Mouse (Mus musculus) stomach, embryonic 14.5 days (tissue): ENCODE data around the gene Gm21970. TPM values are rescaled to one million over a fixed set of nuclear protein-coding genes. Genes with fewer than 3 reads are reported as not detected.

ENCODE experiments used
- ATAC-seq: fragments of 200-750 bp; cut with Nextera tagmentation; 2 replicates; pipeline ENCODE4 v1.8.0; 2017; ENCODE audit warnings: low read depth, moderate TSS enrichment; ENCODE audit not compliant: insufficient number of reproducible peaks, insufficient read depth, low FRiP score
- H3K27ac ChIP-seq: fragments of 300-500 bp; sonication (generic); 2 replicates; pipeline ENCODE4 v1.5.1; 2014; ENCODE audit warnings: mild to moderate bottlenecking, low read length, moderate library complexity, mixed read lengths
- H3K27me3 ChIP-seq: fragments of 300-500 bp; sonication (generic); 2 replicates; pipeline ENCODE4 v1.6.1; 2014; ENCODE audit warnings: low read length, control low read depth, mixed read lengths; ENCODE audit not compliant: control insufficient read depth, insufficient read depth
- H3K36me3 ChIP-seq: fragments of 300-500 bp; sonication (generic); 2 replicates; pipeline ENCODE4 v1.6.1; 2014; ENCODE audit warnings: mild to moderate bottlenecking, control low read depth, low read length, moderate library complexity, mixed read lengths; ENCODE audit not compliant: control insufficient read depth, insufficient read depth
- H3K4me1 ChIP-seq: fragments of 300-500 bp; sonication (generic); 2 replicates; pipeline ENCODE4 v1.6.1; 2014; ENCODE audit warnings: low read length, control low read depth, mixed read lengths; ENCODE audit not compliant: control insufficient read depth, insufficient read depth
- H3K4me2 ChIP-seq: fragments of 300-500 bp; sonication (generic); replicated peaks from 2 replicates; pipeline ENCODE4 v1.6.1; 2014; ENCODE audit warnings: low read depth, low read length, control low read depth
- H3K4me3 ChIP-seq: fragments of 300-500 bp; sonication (generic); 2 replicates; pipeline ENCODE4 v1.5.1; 2014; ENCODE audit warnings: low read depth, low read length, control low read depth
- H3K9ac ChIP-seq: fragments of 300-500 bp; sonication (generic); replicated peaks from 2 replicates; pipeline ENCODE4 v1.6.1; 2014; ENCODE audit warnings: low read depth, mild to moderate bottlenecking, control low read depth, low read length, moderate library complexity, mixed read lengths
- H3K9me3 ChIP-seq: fragments of 300-500 bp; sonication (generic); 2 replicates; pipeline ENCODE4 v1.6.1; 2016; ENCODE audit warnings: low read depth, low read length, control low read depth; ENCODE audit not compliant: control insufficient read depth
- WGBS: fragments of 180-500 bp; shearing (Covaris S2); extraction: QIAGEN DNeasy Blood & Tissue Kit; methylation state at CpG from one replicate; pipeline ENCODE4 v1.1.7; 2014; 5-methylcytosine and 5-hydroxymethylcytosine counted together
- polyA plus RNA-seq: library from polyadenylated mRNA; unstranded; fragments of >200 nt; fragmentation: Nextera tagmentation; extraction: Ambion mirVana; gene quantifications from 2 replicates; pipeline ENCODE4 v1.2.1, GENCODE M21; 2014

The Gm21970 gene
- polyA plus RNA-seq, 1 experiment from 2014 or later, result not detected

GRCm38 (mm10) chr16:91444847-91445246 is 53.3 kb downstream of the Gm21970 start:
- no peaks in the 10 kb centered on the region for H3K4me1 ChIP-seq
- H3K4me2 ChIP-seq, result no peak overlapping the region
- no peak for ATAC-seq
- no peak overlapping the region for H3K9ac ChIP-seq
- H3K4me3 ChIP-seq, result no peak overlapping the region
- H3K36me3 ChIP-seq, result no peaks in the 10 kb centered on the region
- WGBS, result 83% methylated on average over 4 of the region's 4 CpGs
- H3K9me3 ChIP-seq, result no peaks in the 10 kb centered on the region
- H3K27me3 ChIP-seq, result no peaks in the 10 kb centered on the region
- H3K27ac ChIP-seq, result no peak overlapping the region

GRCm38 (mm10) chr16:91445566-91445965 is 54.0 kb downstream of the Gm21970 start:
- Histone ChIP-seq H3K27ac (no peak overlapping the region), H3K4me2 (no peak overlapping the region), H3K4me3 (no peak overlapping the region), H3K27me3 (no peaks in the 10 kb centered on the region), H3K4me1 (no peaks in the 10 kb centered on the region), H3K9ac (no peak overlapping the region), H3K36me3 (no peaks in the 10 kb centered on the region), H3K9me3 (no peaks in the 10 kb centered on the region)
- ATAC-seq, result no peak
- WGBS, result 81% methylated on average over 5 of the region's 5 CpGs

DNA sequence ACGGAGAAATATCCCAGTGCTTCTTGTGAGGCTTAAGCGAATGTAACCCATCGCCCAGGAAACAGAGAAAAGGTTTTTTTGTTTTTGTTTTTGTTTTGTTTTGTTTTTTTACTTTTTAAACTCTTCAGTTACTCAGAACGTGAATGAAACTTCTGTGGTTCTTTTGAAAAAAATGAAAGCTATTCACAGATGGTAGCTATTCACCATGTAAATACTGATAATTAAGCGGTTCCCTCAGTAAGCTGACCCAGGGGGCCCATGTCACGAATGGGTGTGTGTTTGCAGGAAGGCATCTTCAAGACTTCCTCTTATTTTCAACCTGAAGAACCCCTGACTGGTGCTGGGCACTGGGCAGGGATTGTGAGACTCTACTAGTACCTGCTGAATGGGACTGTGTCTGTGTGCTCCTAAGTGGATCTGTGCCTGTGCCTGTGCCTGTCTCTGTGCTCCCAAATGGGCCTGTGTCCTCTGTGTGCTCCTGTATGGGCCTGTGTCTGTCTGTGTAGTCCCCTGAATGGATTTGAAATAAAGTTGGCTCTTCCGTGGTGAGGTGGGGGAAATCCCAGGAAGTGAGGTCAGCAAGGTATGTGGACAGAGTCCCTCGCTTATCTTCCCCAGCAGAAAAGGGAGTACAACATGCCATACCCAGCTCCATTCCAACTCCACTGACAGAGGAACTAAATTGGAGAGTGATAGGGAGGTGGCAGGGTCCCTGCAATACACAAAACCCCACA is 55.4 kb downstream of the Gm21970 start:
- no peak for ATAC-seq
- 76% methylated on average over 8 of the region's 8 CpGs for WGBS
- H3K4me2 ChIP-seq, result no peak overlapping the region
- H3K27ac ChIP-seq, result no peak overlapping the region
- no peaks in the 10 kb centered on the region for H3K27me3 ChIP-seq
- no peaks in the 10 kb centered on the region for H3K9me3 ChIP-seq
- H3K4me3 ChIP-seq, result no peak overlapping the region
- no peaks in the 10 kb centered on the region for H3K36me3 ChIP-seq
- H3K4me1 ChIP-seq, result no peaks in the 10 kb centered on the region
- no peak overlapping the region for H3K9ac ChIP-seq

- H3K4me1 ChIP-seq, result no peaks in the 10 kb centered on the region
- H3K27me3 ChIP-seq, result no peaks in the 10 kb centered on the region
- no peak overlapping the region for H3K9ac ChIP-seq
- no peaks in the 10 kb centered on the region for H3K9me3 ChIP-seq
- H3K4me2 ChIP-seq, result no peak overlapping the region
- H3K36me3 ChIP-seq, result no peaks in the 10 kb centered on the region
- no peak overlapping the region for H3K4me3 ChIP-seq
- H3K27ac ChIP-seq, result no peak overlapping the region
- ATAC-seq, result no peak
- WGBS, result 81% methylated on average over 6 of the region's 6 CpGs
Observed at GRCm38 (mm10) chr16:91447512-91447900, 56.0 kb downstream of the Gm21970 start.

DNA sequence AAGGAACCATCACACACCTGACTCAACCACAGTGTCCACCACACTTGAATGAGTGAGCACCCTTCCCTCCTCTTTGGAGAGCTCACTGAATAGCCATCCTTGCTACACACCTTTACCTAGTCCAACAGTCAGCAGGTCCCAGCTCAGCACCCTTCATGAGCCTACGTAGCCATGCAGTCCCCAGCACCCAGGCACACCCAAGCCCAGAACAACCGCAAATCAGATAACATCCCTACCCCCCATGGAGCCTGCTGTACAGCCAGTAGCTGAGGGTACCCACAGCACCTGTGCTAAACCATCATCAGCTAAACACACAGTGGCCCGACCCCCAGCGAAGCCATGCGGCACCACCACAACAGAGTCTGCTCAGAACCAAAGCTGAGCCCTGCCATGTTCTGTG is 56.6 kb downstream of the Gm21970 start:
- peak; percentile 37; the same call in 1 of the 2 replicates for ATAC-seq
- Histone ChIP-seq H3K27me3 (no peaks in the 10 kb centered on the region), H3K27ac (no peak overlapping the region), H3K9me3 (no peaks in the 10 kb centered on the region), H3K9ac (no peak overlapping the region), H3K4me3 (no peak overlapping the region), H3K36me3 (no peaks in the 10 kb centered on the region), H3K4me2 (no peak overlapping the region), H3K4me1 (no peaks in the 10 kb centered on the region)
- WGBS, result 98% methylated on average over 5 of the region's 5 CpGs

DNA sequence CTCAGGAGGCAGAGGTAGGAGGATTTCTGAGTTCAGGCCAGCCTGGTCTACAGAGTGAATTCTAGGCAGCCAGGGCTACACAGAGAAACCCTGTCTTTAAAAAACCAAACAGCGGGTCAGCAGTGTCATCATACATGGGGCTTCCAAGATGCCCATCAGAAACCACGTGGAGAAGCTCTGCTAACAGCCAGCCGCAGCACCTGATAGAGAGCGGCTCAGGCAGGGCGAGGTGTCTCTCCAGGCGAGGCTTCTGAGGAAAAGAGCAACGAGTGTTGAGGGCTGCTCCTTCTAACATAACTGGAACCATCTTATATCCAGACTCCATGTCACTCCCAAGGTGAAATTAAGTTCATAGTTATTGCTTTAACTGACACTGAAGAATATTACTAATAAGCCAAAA is 57.4 kb downstream of the Gm21970 start:
- WGBS, result 72% methylated on average over 7 of the region's 7 CpGs

DNA sequence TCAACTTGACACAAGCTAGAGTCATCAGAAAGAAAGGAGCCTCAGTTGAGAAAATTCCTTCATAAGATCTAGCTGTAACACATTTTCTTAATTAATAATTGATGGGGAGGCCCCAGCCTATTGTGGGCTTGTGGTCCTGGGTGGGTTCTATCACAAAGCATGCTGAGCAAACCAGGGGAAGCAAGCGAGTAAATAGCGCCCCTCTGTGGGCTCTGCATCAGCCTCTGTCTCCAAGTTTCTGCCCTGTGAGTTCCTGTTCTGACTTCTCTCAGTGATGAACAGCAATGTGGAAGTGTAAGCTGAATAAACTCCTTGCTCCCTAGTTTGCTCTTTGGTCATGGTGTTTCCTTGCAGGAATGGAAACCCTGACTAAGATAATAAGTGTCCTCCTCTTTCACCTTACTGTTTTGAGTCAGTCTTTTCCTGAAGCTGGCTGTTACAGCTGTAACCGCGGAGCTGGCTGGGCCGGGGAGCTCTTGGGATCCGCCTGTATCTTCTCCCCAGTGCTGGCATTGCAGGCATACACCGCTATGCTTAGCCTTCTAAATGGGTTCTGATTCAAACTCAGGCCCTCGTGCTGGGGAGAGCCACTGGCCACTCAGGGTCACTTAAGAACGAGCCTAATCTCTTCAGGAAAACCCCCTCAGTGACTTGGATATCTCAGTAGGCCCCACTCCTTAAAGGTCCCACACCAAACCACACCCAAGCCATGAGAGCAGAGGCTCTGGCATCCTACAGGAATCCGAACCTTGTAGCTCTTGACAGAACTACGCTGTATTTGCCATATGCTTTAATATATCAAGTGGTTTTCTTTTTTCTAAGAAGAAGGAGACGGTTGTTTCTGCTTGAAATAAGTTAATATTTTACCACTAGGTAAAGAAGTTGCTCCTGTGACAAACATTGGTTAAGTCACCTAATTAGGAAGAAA is 58.9 kb downstream of the Gm21970 start:
- Histone ChIP-seq H3K4me2 (no peak overlapping the region), H3K36me3 (no peaks in the 10 kb centered on the region), H3K4me1 (no peaks in the 10 kb centered on the region), H3K4me3 (no peak overlapping the region), H3K27ac (no peak overlapping the region), H3K9me3 (no peaks in the 10 kb centered on the region), H3K9ac (no peak overlapping the region), H3K27me3 (no peaks in the 10 kb centered on the region)
- 76% methylated on average over 12 of the region's 12 CpGs for WGBS
- ATAC-seq, result no peak

More for the DNA sequence above, 57.4 kb downstream of the Gm21970 start:
- Histone ChIP-seq H3K36me3 (no peaks in the 10 kb centered on the region), H3K9ac (no peak overlapping the region), H3K27ac (no peak overlapping the region), H3K4me2 (no peak overlapping the region), H3K4me1 (no peaks in the 10 kb centered on the region), H3K9me3 (no peaks in the 10 kb centered on the region), H3K4me3 (no peak overlapping the region), H3K27me3 (no peaks in the 10 kb centered on the region)
- no peak for ATAC-seq

GRCm38 (mm10) chr16:91451949-91452348 is 60.4 kb downstream of the Gm21970 start:
- Histone ChIP-seq H3K36me3 (no peaks in the 10 kb centered on the region), H3K27me3 (no peaks in the 10 kb centered on the region), H3K9ac (no peak overlapping the region), H3K9me3 (no peaks in the 10 kb centered on the region), H3K27ac (no peak overlapping the region), H3K4me2 (no peak overlapping the region), H3K4me3 (no peak overlapping the region), H3K4me1 (no peaks in the 10 kb centered on the region)
- no peak for ATAC-seq
- WGBS, result 85% methylated on average over 2 of the region's 2 CpGs
